Mouse (Mus musculus) Muller cell, postnatal 12 days (primary cell): ENCODE results near the gene Myo1g.
"Not testable (repeated sequence)": the region's sequence is repeated elsewhere in the genome, so short reads cannot be mapped to it uniquely, and the experiment has no call there.

Experiments
- DNase-seq: peaks from one replicate; pipeline ENCODE4 v3.0.0-alpha.2; 2015; ENCODE audit errors: inconsistent ontology term

Myo1g gene

DNA sequence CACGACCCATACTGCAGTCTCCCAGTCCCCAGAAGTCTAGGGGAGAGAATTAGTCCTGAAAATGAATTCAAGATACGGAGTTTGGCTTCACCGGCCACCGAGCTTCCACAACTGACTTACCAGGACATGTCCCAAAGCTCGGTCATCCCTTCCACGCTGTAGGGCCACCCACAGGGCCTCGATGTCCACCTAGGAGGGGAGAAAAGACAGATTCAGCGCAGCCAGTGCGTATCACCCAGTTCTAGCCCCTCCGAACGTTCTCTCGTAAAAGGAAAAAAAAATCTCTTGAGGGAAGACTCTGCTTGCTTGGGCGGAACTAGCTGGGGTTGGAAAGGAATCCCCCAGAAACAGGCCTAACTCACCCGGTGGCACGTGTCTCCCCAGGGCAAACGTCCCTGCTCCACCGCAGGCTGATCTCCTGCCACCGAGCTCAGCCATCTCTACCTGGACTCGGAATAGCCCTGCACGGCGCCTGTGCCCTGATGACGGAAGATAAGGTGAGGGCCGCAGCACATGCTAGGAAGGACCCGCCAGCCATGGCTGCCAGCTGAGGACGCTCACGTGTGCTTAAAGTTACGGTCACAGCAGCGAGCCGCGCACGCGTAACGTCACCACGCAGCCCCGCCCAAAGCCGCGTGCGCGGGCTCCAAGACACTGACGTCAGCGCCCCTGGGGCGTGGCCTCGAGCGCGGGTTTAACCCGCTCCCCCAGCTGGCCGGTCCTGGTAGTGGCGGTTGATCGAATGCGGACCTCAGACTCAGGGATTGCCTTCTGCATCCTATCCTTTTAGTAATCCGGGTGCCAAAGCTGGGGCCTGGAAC is 7.6 kb upstream of the Myo1g start:
- DNase-seq = peak; percentile 99

GRCm38 (mm10) chr11:6527256-6528185 is 6.8 kb upstream of the Myo1g start:
- peak; percentile 16 for DNase-seq

- DNase-seq = not testable (repeated sequence)
Observed at GRCm38 (mm10) chr11:6526526-6527255, 5.9 kb upstream of the Myo1g start.

- no peak for DNase-seq
Observed at GRCm38 (mm10) chr11:6525241-6525640, 4.5 kb upstream of the Myo1g start.

DNA sequence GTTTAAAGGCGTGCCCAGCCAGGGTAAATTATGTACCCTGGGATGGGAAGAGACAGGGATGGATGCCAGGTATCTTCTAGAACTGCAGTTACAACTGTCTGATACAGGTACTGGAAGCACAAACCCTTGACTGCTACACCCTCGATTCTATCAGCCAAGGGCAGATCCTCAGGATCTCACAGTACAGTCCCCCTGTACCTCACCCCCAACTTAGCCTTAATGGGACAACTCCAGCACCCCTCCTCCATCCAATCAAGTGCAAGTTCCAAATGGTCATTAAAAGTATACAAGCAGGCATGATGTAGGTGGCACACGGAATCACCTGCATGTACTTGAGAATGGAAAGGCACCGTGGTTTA is 4.1 kb upstream of the Myo1g start:
- DNase-seq = no peak

- no peak for DNase-seq
Observed at GRCm38 (mm10) chr11:6524165-6524879, 3.6 kb upstream of the Myo1g start.

GRCm38 (mm10) chr11:6523662-6524088 is 2.9 kb upstream of the Myo1g start:
- no peak for DNase-seq

GRCm38 (mm10) chr11:6522782-6523525 is 2.2 kb upstream of the Myo1g start:
- no peak for DNase-seq

- no peak for DNase-seq
Observed at GRCm38 (mm10) chr11:6519491-6520033, 1.2 kb downstream of the Myo1g start.

GRCm38 (mm10) chr11:6514837-6515236 is 5.9 kb downstream of the Myo1g start:
- no peak for DNase-seq

DNA sequence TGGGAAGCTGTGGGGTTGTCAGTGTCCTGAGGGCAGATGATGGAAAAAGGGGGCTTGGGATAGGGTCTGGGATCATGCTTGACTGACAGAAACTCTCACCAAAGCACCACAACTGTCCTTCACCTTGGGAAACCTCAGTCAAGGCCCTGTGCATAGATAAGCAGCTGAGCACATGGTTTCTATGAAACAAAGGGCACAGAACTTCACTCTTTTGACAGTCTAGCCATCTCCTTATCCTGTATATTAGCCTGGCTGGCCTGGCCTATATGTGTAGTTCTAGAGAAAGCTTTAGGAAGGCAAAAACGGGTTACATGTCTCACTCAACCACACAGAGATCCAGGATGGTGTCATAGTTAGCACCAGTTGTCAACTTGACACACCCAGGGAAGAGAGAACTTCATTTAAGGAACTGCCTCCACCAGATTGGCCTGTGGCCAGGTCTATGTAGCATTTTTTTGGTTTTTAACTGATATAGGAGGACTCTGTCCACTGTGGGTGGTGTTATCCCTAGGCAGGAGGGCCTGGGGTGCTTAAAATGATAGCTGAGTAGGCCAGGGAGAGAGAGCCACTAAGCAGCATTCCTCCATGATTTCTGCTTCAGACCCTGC is 12.4 kb downstream of the Myo1g start:
- DNase-seq = no peak

GRCm38 (mm10) chr11:6506516-6506915 is 14.2 kb downstream of the Myo1g start:
- DNase-seq = no peak

DNA sequence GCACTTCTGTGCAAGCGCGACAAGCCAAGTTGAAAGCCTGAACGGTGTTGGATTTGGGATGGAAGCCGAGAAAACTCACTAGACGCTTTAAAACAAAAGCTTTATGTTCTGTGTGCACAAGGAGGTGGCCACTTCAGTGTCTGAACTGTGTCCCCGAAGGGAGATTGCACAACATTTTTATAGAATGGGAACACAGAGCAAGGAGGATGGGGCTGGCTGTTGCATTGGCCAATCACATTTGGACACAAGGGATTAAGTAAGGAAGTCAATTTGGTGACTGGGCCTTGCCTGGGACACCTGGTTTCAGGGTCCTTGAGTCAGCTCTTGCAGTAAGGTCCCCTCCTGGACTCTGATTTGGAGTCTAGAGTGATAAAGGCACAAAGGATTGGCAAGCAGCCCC is 16.1 kb downstream of the Myo1g start:
- DNase-seq = no peak

- no peak for DNase-seq
Observed at GRCm38 (mm10) chr11:6504226-6504625, 16.5 kb downstream of the Myo1g start.

GRCm38 (mm10) chr11:6502506-6502905 is 18.3 kb downstream of the Myo1g start:
- no peak for DNase-seq

DNA sequence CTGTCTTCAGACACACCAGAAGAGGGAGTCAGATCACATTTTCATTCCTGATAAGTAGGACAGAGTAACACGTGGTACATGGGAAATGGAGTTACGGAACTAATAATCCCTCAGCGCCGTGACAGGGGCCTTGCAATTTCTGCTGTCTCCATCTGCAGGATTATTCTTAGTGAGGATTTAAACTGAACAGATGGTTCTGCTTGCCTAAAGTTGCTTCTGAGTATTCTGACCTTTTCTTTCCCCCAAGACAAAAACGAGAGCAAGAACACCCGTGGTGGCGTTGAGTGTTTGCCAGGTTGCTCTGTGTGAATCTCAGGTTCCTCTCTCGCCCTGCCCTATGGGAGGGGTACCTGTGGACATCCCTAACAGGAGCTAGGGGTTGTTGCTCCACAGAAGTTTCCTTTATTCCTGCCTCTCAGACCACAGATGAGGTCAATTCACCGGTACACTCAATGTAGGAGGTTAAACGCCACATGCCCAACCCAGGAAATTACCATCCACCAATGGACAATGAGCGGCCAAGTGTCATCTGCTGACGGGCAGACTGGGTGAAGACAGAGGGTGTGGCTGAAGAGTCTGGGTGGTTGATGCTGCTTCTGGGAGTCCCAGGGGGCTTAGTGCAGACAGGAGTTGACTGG is 23.3 kb downstream of the Myo1g start:
- no peak for DNase-seq

DNA sequence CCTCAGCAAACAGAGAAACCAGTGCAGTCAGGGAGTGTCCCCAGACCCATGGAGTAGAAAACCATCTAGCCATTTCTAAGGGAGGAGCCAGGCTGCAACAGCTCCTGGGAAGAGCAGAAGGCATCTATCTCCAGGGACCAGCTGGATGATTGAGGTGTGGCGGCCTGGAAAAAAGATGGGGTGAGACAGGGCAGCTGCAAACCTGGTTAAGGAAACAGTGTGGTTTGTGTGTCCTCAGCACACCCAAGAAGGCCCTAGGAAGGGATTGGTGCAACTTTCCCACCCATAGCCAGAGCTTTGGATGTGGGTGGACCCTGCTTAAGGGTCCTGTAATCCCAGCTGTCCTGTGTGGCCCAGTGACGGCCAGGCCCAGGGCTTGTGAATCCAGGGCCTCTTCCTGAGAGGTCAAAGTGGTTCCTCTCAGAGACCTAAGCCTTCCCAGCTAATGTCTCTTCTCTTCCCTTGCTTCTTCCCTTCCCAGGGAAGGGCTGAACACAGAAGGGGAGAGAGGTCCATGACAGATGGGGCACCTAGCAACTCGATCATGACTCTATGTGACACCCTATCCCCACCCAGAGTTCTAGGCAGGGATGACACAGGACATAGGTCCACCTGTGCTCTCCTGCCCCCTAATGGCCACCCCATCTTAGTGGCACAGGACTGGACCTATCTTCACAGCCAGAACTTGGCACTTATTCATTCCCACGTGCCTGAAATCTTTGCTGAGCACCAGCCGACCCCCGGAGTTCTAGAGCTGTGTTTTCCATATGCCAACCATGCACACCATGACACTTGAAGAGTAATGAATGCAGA is 30.9 kb downstream of the Myo1g start:
- no peak for DNase-seq

GRCm38 (mm10) chr11:6489257-6489656 is 31.5 kb downstream of the Myo1g start:
- DNase-seq = no peak
